8 mouse cellular contexts compared by ENCODE assay signal in genomic region chr14:79451681-79452590, GRCm38 (mm10). TPM values are rescaled to one million over a fixed set of nuclear protein-coding genes. Genes with fewer than 3 reads are reported as not detected.
DNase-seq lines count a peak whose midpoint lies in the region; ATAC-seq and TF ChIP-seq lines count a peak whose summit lies in the region.
"Not testable (repeated sequence)": the region's sequence is repeated elsewhere in the genome, so short reads cannot be mapped to it uniquely, and the experiment has no call there.

Kbtbd6 (plus strand) TSS chr14:79451835.

- H3K9ac ChIP-seq in hindbrain, embryonic 11.5 days (ENCODE audit: low read depth, low read length) = not testable (repeated sequence)
- H3K9ac ChIP-seq in lung, embryonic 16.5 days (ENCODE audit: low read length) = peak within 1 kb of the TSS; percentile 73

- not testable (repeated sequence) for H3K36me3 ChIP-seq in hindbrain, embryonic 11.5 days (ENCODE audit: control insufficient read depth, insufficient read depth, low read length); lung, embryonic 16.5 days (ENCODE audit: control insufficient read depth, insufficient read depth, low read length); thymus, adult 2 months (ENCODE audit: control insufficient read depth, insufficient read depth, low read length)

- not testable (repeated sequence) for H3K9me3 ChIP-seq in hindbrain, embryonic 11.5 days (ENCODE audit: control insufficient read depth, low read length); lung, embryonic 16.5 days (ENCODE audit: control insufficient read depth, low read length)

- not testable (repeated sequence) for TF ChIP-seq POLR2A in thymus, adult 2 months (IDR thresholded peaks at IDR 0.05; ENCODE audit: control insufficient read depth, extremely low read depth, insufficient read depth, low read length, poor library complexity)

- not testable (repeated sequence) for H3K4me1 ChIP-seq in hindbrain, embryonic 11.5 days (replicated peaks; ENCODE audit: control insufficient read depth, insufficient read depth, low read length); lung, embryonic 16.5 days (replicated peaks; ENCODE audit: control insufficient read depth, insufficient read depth, low read length); thymus, adult 2 months (replicated peaks; ENCODE audit: control insufficient read depth, insufficient read depth, low read length)

- peak; percentile 97 for DNase-seq in R1 (ENCODE audit: low read depth, low spot score)
- DNase-seq in cerebellum, postnatal 14 days = peak; percentile 79 to 83
- DNase-seq in frontal cortex, postnatal 10 days (ENCODE audit: low spot score in 2 of 2) = peak; percentile 52 to 70
- peak; percentile 91 for DNase-seq in hindbrain, embryonic 11.5 days (ENCODE audit: low spot score)
- DNase-seq in layer of hippocampus, adult 9-11 months = peak; percentile 77
- peak; percentile 76 for DNase-seq in ovary, adult 18-20 months (ENCODE audit: low spot score)
- peak; percentile 79 for DNase-seq in thymus, adult 2 months

- not testable (repeated sequence) for H3K27me3 ChIP-seq in hindbrain, embryonic 11.5 days (ENCODE audit: control insufficient read depth, insufficient read depth, low read length); lung, embryonic 16.5 days (ENCODE audit: control insufficient read depth, insufficient read depth, low read depth, low read length); thymus, adult 2 months (ENCODE audit: control insufficient read depth, insufficient read depth, low read length)

- H3K4me3 ChIP-seq in hindbrain, embryonic 11.5 days (ENCODE audit: low read depth, low read length) = peak within 1 kb of the TSS; percentile 48
- peak within 1 kb of the TSS; percentile 70 for H3K4me3 ChIP-seq in lung, embryonic 16.5 days (ENCODE audit: low read length)
- H3K4me3 ChIP-seq in thymus, adult 2 months (ENCODE audit: control insufficient read depth, insufficient read depth, low read length) = peak within 1 kb of the TSS; percentile 68

- peak; percentile 86 for ATAC-seq in hindbrain, embryonic 11.5 days (ENCODE audit: low FRiP score)
- peak; percentile 94 for ATAC-seq in lung, embryonic 16.5 days (ENCODE audit: low read depth)

- WGBS in hindbrain, embryonic 11.5 days = 13% methylated on average over 37 of the region's 89 CpGs
- 14% methylated on average over 34 of the region's 89 CpGs for WGBS in lung, embryonic 16.5 days
- 27% methylated on average over 51 of the region's 89 CpGs for WGBS in thymus, adult 2 months

- not testable (repeated sequence) for H3K27ac ChIP-seq in hindbrain, embryonic 11.5 days (ENCODE audit: low read depth, low read length); thymus, adult 2 months (ENCODE audit: control insufficient read depth, insufficient read depth, low read length)
- peak within 1 kb of the TSS; percentile 68 for H3K27ac ChIP-seq in lung, embryonic 16.5 days (ENCODE audit: low read length)

- H3K4me2 ChIP-seq in hindbrain, embryonic 11.5 days (replicated peaks; ENCODE audit: low read depth, low read length) = peak within 1 kb of the TSS; percentile 63
- H3K4me2 ChIP-seq in lung, embryonic 16.5 days (ENCODE audit: low read depth, low read length) = peak within 1 kb of the TSS; percentile 72

- TF ChIP-seq CTCF in thymus, adult 2 months (IDR thresholded peaks at IDR 0.05; ENCODE audit: borderline replicate concordance, control insufficient read depth, extremely low read depth, insufficient read depth, low read length, poor library complexity) = peak; percentile 41; the same call in 1 of the 2 replicates

RNA-seq across cellular contexts. Expression of gene Kbtbd6, which starts in this region (rescaled TPM):
- polyA plus RNA-seq in hindbrain, embryonic 11.5 days (2014; fragmentation: Nextera tagmentation; extraction: Ambion mirVana) = 5.0 and 5.5 TPM in 2 replicates
- polyA plus RNA-seq in lung, embryonic 16.5 days (2015; fragmentation: Nextera tagmentation; extraction: Ambion mirVana) = 3.8 and 4.3 TPM in 2 replicates
- polyA plus RNA-seq in thymus, adult 2 months (2012; rRNA removed) = 6.8 and 9.7 TPM in 2 replicates
